ENCODE assay signal across 7 mouse cellular contexts in the genomic region with DNA sequence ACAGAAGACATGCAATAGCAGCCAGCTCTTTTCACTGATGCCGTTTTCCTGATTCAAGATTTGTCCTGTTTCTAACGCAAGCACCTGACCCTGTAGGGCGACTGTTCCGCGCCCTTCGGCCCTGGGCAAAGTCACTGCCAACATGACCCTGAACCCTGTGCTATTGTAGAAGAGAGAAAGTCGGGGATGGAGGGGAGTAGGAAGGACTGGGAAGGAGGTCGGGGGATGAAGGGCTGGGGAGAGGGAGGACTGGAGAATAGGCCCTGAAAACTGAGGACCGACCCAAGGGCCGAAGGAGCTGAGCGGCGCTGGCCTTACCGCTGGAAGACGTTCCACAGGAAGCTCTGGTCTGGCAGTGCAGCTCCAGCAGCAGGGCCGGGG. TPM values are rescaled to one million over a fixed set of nuclear protein-coding genes. Genes with fewer than 3 reads are reported as not detected.
DNase-seq lines count a peak whose midpoint lies in the region; ATAC-seq and TF ChIP-seq lines count a peak whose summit lies in the region.

No protein-coding gene starts in this region.

- peaks cover 35% of the 10 kb centered on the region for H3K4me1 ChIP-seq in megakaryocyte, embryonic 14.5 days
- H3K4me1 ChIP-seq in forebrain, embryonic 10.5 days, result peaks cover 18% of the 10 kb centered on the region
- H3K4me1 ChIP-seq in limb, embryonic 11.5 days (ENCODE audit: control insufficient read depth, insufficient read depth, low read length), result peaks cover 3% of the 10 kb centered on the region; the same call in 1 of the 2 replicates
- no peaks in the 10 kb centered on the region for H3K4me1 ChIP-seq in olfactory bulb, adult 2 months (ENCODE audit: control insufficient read depth, insufficient read depth, low read length)

- no peak for DNase-seq in forebrain, embryonic 10.5 days (ENCODE audit: extremely low spot score, low spot score)
- DNase-seq in limb, embryonic 11.5 days (ENCODE audit: low spot score), result no peak
- DNase-seq in urinary bladder, postnatal 10 days (ENCODE audit: low spot score), result no peak
- no peak for DNase-seq in thymus, adult 18-20 months

- 2% methylated on average over 15 of the region's 15 CpGs for WGBS in forebrain, embryonic 10.5 days
- 7% methylated on average over 15 of the region's 15 CpGs for WGBS in limb, embryonic 11.5 days
- under 1% methylated on average over 15 of the region's 15 CpGs for WGBS in olfactory bulb, adult 2 months

- peaks cover 61% of the 10 kb centered on the region for H3K36me3 ChIP-seq in megakaryocyte, embryonic 14.5 days (replicated peaks; ENCODE audit: low read length)
- peaks cover 34% of the 10 kb centered on the region for H3K36me3 ChIP-seq in forebrain, embryonic 10.5 days (replicated peaks)
- H3K36me3 ChIP-seq in limb, embryonic 11.5 days (ENCODE audit: control insufficient read depth, insufficient read depth, low read length), result peaks cover 4% of the 10 kb centered on the region; the same call in 1 of the 2 replicates

- H3K9ac ChIP-seq in limb, embryonic 11.5 days (ENCODE audit: low read length), result peak overlapping the region; percentile 70

- ATAC-seq in megakaryocyte, adult 5-6 weeks (ENCODE audit: poor library complexity, severe bottlenecking), result no peak
- no peak for ATAC-seq in limb, embryonic 11.5 days (ENCODE audit: insufficient number of reproducible peaks, low FRiP score, low TSS enrichment, low read depth)

- H3K27ac ChIP-seq in forebrain, embryonic 10.5 days, result peak overlapping the region; percentile 86
- H3K27ac ChIP-seq in limb, embryonic 11.5 days (replicated peaks; ENCODE audit: low read depth, low read length), result no peak overlapping the region
- H3K27ac ChIP-seq in olfactory bulb, adult 2 months (ENCODE audit: insufficient read depth, low read depth, low read length), result no peak overlapping the region

- H3K27me3 ChIP-seq in megakaryocyte, embryonic 14.5 days (replicated peaks), result no peaks in the 10 kb centered on the region
- H3K27me3 ChIP-seq in forebrain, embryonic 10.5 days (ENCODE audit: poor library complexity, severe bottlenecking), result no peaks in the 10 kb centered on the region
- no peaks in the 10 kb centered on the region for H3K27me3 ChIP-seq in limb, embryonic 11.5 days (ENCODE audit: control insufficient read depth, insufficient read depth, low read length)

- TF ChIP-seq CTCF in olfactory bulb, adult 2 months (IDR thresholded peaks at IDR 0.05; ENCODE audit: insufficient read depth, low read depth, low read length), result no peak

- H3K4me3 ChIP-seq in megakaryocyte, embryonic 14.5 days (replicated peaks), result peak overlapping the region; percentile 98
- peak overlapping the region; percentile 90 for H3K4me3 ChIP-seq in forebrain, embryonic 10.5 days
- H3K4me3 ChIP-seq in limb, embryonic 11.5 days (ENCODE audit: low read depth, low read length), result peak overlapping the region; percentile 67
- peak overlapping the region; percentile 66 for H3K4me3 ChIP-seq in olfactory bulb, adult 2 months (ENCODE audit: insufficient read depth, low read depth, low read length)

- H3K9me3 ChIP-seq in megakaryocyte, embryonic 14.5 days, result no peaks in the 10 kb centered on the region
- H3K9me3 ChIP-seq in forebrain, embryonic 10.5 days, result no peaks in the 10 kb centered on the region
- H3K9me3 ChIP-seq in limb, embryonic 11.5 days (ENCODE audit: control insufficient read depth, low read length), result no peaks in the 10 kb centered on the region

- no peak for TF ChIP-seq POLR2A in olfactory bulb, adult 2 months (IDR thresholded peaks at IDR 0.05; ENCODE audit: insufficient read depth, low read depth, low read length)

- peak overlapping the region; percentile 48 for H3K4me2 ChIP-seq in limb, embryonic 11.5 days (ENCODE audit: low read depth, severe bottlenecking)

RNA-seq across cellular contexts. Expression of a gene that starts 0.6 kb away (rescaled TPM):
- 41.2 and 72.5 TPM in 2 replicates for polyA plus RNA-seq in megakaryocyte, embryonic 14.5 days (2012; ENCODE audit: insufficient read depth, low replicate concordance)
- total RNA-seq in megakaryocyte, adult 5-6 weeks (2015), result 135 and 141 TPM in 2 replicates
- 92.4 and 99.5 TPM in 2 replicates for total RNA-seq in megakaryocyte, adult 5-6 weeks (2017)
- polyA plus RNA-seq in forebrain, embryonic 10.5 days (2016; fragmentation: Nextera tagmentation; extraction: Ambion mirVana), result 129 and 130 TPM in 2 replicates
- 130 and 137 TPM in 2 replicates for polyA plus RNA-seq in limb, embryonic 11.5 days (2014; fragmentation: Nextera tagmentation; extraction: Ambion mirVana)
- polyA plus RNA-seq in olfactory bulb, adult 2 months (2012; ENCODE audit: insufficient read depth, insufficient read length, low replicate concordance, missing spikeins), result 339 TPM in 1 of 2 replicates, not detected in the other

RNA-seq across cellular contexts. Expression of a gene that starts 24.6 kb away (rescaled TPM):
- polyA plus RNA-seq in megakaryocyte, embryonic 14.5 days (2012; ENCODE audit: insufficient read depth, low replicate concordance), result 0.16 TPM in 1 of 2 replicates, not detected in the other
- 0.29 and 1.3 TPM in 2 replicates for total RNA-seq in megakaryocyte, adult 5-6 weeks (2015)
- 1.1 TPM in 2 replicates for total RNA-seq in megakaryocyte, adult 5-6 weeks (2017)
- polyA plus RNA-seq in forebrain, embryonic 10.5 days (2016; fragmentation: Nextera tagmentation; extraction: Ambion mirVana), result 1.5 and 1.6 TPM in 2 replicates
- 0.96 and 1.3 TPM in 2 replicates for polyA plus RNA-seq in limb, embryonic 11.5 days (2014; fragmentation: Nextera tagmentation; extraction: Ambion mirVana)
- polyA plus RNA-seq in olfactory bulb, adult 2 months (2012; ENCODE audit: insufficient read depth, insufficient read length, low replicate concordance, missing spikeins), result not detected in 2 replicates

RNA-seq across cellular contexts. Expression of a gene that starts 33.3 kb away (rescaled TPM):
- 1.7 and 11.3 TPM in 2 replicates for polyA plus RNA-seq in megakaryocyte, embryonic 14.5 days (2012; ENCODE audit: insufficient read depth, low replicate concordance)
- total RNA-seq in megakaryocyte, adult 5-6 weeks (2015), result 141 and 145 TPM in 2 replicates
- total RNA-seq in megakaryocyte, adult 5-6 weeks (2017), result 165 and 179 TPM in 2 replicates
- 274 and 282 TPM in 2 replicates for polyA plus RNA-seq in forebrain, embryonic 10.5 days (2016; fragmentation: Nextera tagmentation; extraction: Ambion mirVana)
- polyA plus RNA-seq in limb, embryonic 11.5 days (2014; fragmentation: Nextera tagmentation; extraction: Ambion mirVana), result 214 and 235 TPM in 2 replicates
- 516 TPM in 1 of 2 replicates, not detected in the other for polyA plus RNA-seq in olfactory bulb, adult 2 months (2012; ENCODE audit: insufficient read depth, insufficient read length, low replicate concordance, missing spikeins)

RNA-seq across cellular contexts. Expression of a gene that starts 33.3 kb away (rescaled TPM):
- polyA plus RNA-seq in megakaryocyte, embryonic 14.5 days (2012; ENCODE audit: insufficient read depth, low replicate concordance), result 0.39 and 0.74 TPM in 2 replicates
- 18.8 and 26.5 TPM in 2 replicates for total RNA-seq in megakaryocyte, adult 5-6 weeks (2015)
- total RNA-seq in megakaryocyte, adult 5-6 weeks (2017), result 30.9 and 54.1 TPM in 2 replicates
- 52.4 and 56.7 TPM in 2 replicates for polyA plus RNA-seq in forebrain, embryonic 10.5 days (2016; fragmentation: Nextera tagmentation; extraction: Ambion mirVana)
- polyA plus RNA-seq in limb, embryonic 11.5 days (2014; fragmentation: Nextera tagmentation; extraction: Ambion mirVana), result 57.4 and 61.0 TPM in 2 replicates
- polyA plus RNA-seq in olfactory bulb, adult 2 months (2012; ENCODE audit: insufficient read depth, insufficient read length, low replicate concordance, missing spikeins), result not detected in 2 replicates

RNA-seq across cellular contexts. Expression of a gene that starts 47.0 kb away (rescaled TPM):
- not detected in 2 replicates for polyA plus RNA-seq in megakaryocyte, embryonic 14.5 days (2012; ENCODE audit: insufficient read depth, low replicate concordance)
- total RNA-seq in megakaryocyte, adult 5-6 weeks (2015), result not detected in 2 replicates
- total RNA-seq in megakaryocyte, adult 5-6 weeks (2017), result not detected in 2 replicates
- not detected in 2 replicates for polyA plus RNA-seq in forebrain, embryonic 10.5 days (2016; fragmentation: Nextera tagmentation; extraction: Ambion mirVana)
- not detected in 2 replicates for polyA plus RNA-seq in limb, embryonic 11.5 days (2014; fragmentation: Nextera tagmentation; extraction: Ambion mirVana)
- not detected in 2 replicates for polyA plus RNA-seq in olfactory bulb, adult 2 months (2012; ENCODE audit: insufficient read depth, insufficient read length, low replicate concordance, missing spikeins)
